Mouse (Mus musculus) intestine, embryonic 14.5 days (tissue): ENCODE measurements around the gene Fstl3. TPM values are rescaled to one million over a fixed set of nuclear protein-coding genes. Genes with fewer than 3 reads are reported as not detected.
"Not testable (repeated sequence)": the region's sequence is repeated elsewhere in the genome, so short reads cannot be mapped to it uniquely, and the experiment has no call there.

Experiments
- ATAC-seq: fragments of 200-750 bp; cut with Nextera tagmentation; replicated peaks from 2 replicates; pipeline ENCODE4 v1.8.0; 2017; ENCODE audit warnings: low read depth, moderate number of reproducible peaks, moderate TSS enrichment, moderate library complexity; ENCODE audit not compliant: low FRiP score, low TSS enrichment
- DNase-seq: peaks from one replicate; pipeline ENCODE4 v3.0.0-alpha.2; 2018; ENCODE audit warnings: low spot score
- H3K27ac ChIP-seq: fragments of 300-500 bp; sonication (generic); 2 replicates; pipeline ENCODE4 v1.5.1; 2014; ENCODE audit warnings: low read depth, mild to moderate bottlenecking, control low read depth
- H3K27me3 ChIP-seq: fragments of 300-500 bp; sonication (generic); replicated peaks from 2 replicates; pipeline ENCODE4 v1.6.1; 2014; ENCODE audit warnings: low read length, control low read depth; ENCODE audit not compliant: control insufficient read depth, insufficient read depth
- H3K36me3 ChIP-seq: fragments of 300-500 bp; sonication (generic); 2 replicates; pipeline ENCODE4 v1.6.1; 2014; ENCODE audit warnings: low read length, control low read depth; ENCODE audit not compliant: control insufficient read depth, insufficient read depth
- H3K4me1 ChIP-seq: fragments of 300-500 bp; sonication (generic); replicated peaks from 2 replicates; pipeline ENCODE4 v1.6.1; 2014; ENCODE audit warnings: low read length, control low read depth, mixed read lengths; ENCODE audit not compliant: control insufficient read depth, insufficient read depth
- H3K4me2 ChIP-seq: fragments of 300-500 bp; sonication (generic); 2 replicates; pipeline ENCODE4 v1.6.1; 2014; ENCODE audit warnings: low read length
- H3K4me3 ChIP-seq: fragments of 300-500 bp; sonication (generic); 2 replicates; pipeline ENCODE4 v1.5.1; 2014; ENCODE audit warnings: low read depth, low read length, control low read depth, mixed read lengths
- H3K9ac ChIP-seq: fragments of 300-500 bp; sonication (generic); 2 replicates; pipeline ENCODE4 v1.6.1; 2014; ENCODE audit warnings: mild to moderate bottlenecking, low read length
- H3K9me3 ChIP-seq: fragments of 300-500 bp; sonication (generic); 2 replicates; pipeline ENCODE4 v1.6.1; 2016; ENCODE audit warnings: low read length, control low read depth; ENCODE audit not compliant: control insufficient read depth
- WGBS: fragments of 180-500 bp; shearing (Covaris S2); extraction: QIAGEN DNeasy Blood & Tissue Kit; methylation state at CpG from one replicate; pipeline ENCODE4 v1.1.7; 2014; 5-methylcytosine and 5-hydroxymethylcytosine counted together
- polyA plus RNA-seq: library from polyadenylated mRNA; unstranded; fragments of >200 nt; fragmentation: Nextera tagmentation; extraction: Ambion mirVana; gene quantifications from 2 replicates; pipeline ENCODE4 v1.2.1, GENCODE M21; 2014

The Fstl3 gene
- polyA plus RNA-seq, 1 experiment from 2014 or later = 11.1 TPM

- Histone ChIP-seq H3K4me3 (peak within 1 kb of the TSS; percentile 23; the same call in 1 of the 2 replicates), H3K4me2 (peak within 1 kb of the TSS; percentile 55), H3K27ac (no peak within 1 kb of the TSS), H3K9ac (no peak within 1 kb of the TSS), H3K4me1 (peaks cover 6% of the 10 kb centered on the region; the same call in 1 of the 2 replicates), H3K27me3 (no peaks in the 10 kb centered on the region), H3K36me3 (peaks cover 35% of the 10 kb centered on the region), H3K9me3 (no peaks in the 10 kb centered on the region)
- ATAC-seq (peak; percentile 75), DNase-seq (peak; percentile 70)
- WGBS = under 1% methylated on average over 36 of the region's 36 CpGs
Observed at GRCm38 (mm10) chr10:79754856-79755516, 22.1 kb upstream of the Fstl3 start, which contains the start of gene Fgf22. Gene Fgf22, plus strand, starts transcription at chr10:79755076.

- DNase-seq = no peak
- Histone ChIP-seq H3K4me1 (peaks cover 6% of the 10 kb centered on the region; the same call in 1 of the 2 replicates), H3K4me2 (no peak overlapping the region), H3K27me3 (no peaks in the 10 kb centered on the region), H3K36me3 (peaks cover 42% of the 10 kb centered on the region), H3K9ac (no peak overlapping the region), H3K27ac (no peak overlapping the region), H3K4me3 (no peak overlapping the region), H3K9me3 (no peaks in the 10 kb centered on the region)
- 89% methylated on average over 3 of the region's 3 CpGs for WGBS
- ATAC-seq = no peak
Observed at GRCm38 (mm10) chr10:79755854-79756253, 21.2 kb upstream of the Fstl3 start.

GRCm38 (mm10) chr10:79756660-79757059 lies 20.4 kb upstream of the Fstl3 start:
- DNase-seq (no peak), ATAC-seq (no peak)
- Histone ChIP-seq H3K4me3 (no peak overlapping the region), H3K36me3 (peaks cover 50% of the 10 kb centered on the region), H3K4me2 (no peak overlapping the region), H3K27me3 (no peaks in the 10 kb centered on the region), H3K27ac (no peak overlapping the region), H3K9ac (no peak overlapping the region), H3K4me1 (peaks cover 6% of the 10 kb centered on the region; the same call in 1 of the 2 replicates), H3K9me3 (no peaks in the 10 kb centered on the region)
- WGBS = 87% methylated on average over 24 of the region's 24 CpGs

GRCm38 (mm10) chr10:79759675-79760074 lies 17.4 kb upstream of the Fstl3 start:
- peaks cover 59% of the 10 kb centered on the region for H3K36me3 ChIP-seq
- not testable (repeated sequence) for H3K27me3 ChIP-seq, H3K4me1 ChIP-seq, H3K4me2 ChIP-seq, DNase-seq, H3K9ac ChIP-seq, H3K4me3 ChIP-seq, H3K27ac ChIP-seq, ATAC-seq, H3K9me3 ChIP-seq
- WGBS = 91% methylated on average over 1 of the region's 1 CpGs

GRCm38 (mm10) chr10:79760603-79761143 lies 16.4 kb upstream of the Fstl3 start:
- ATAC-seq (no peak), DNase-seq (no peak)
- Histone ChIP-seq H3K27me3 (no peaks in the 10 kb centered on the region), H3K36me3 (peaks cover 59% of the 10 kb centered on the region), H3K4me1 (peaks cover 11% of the 10 kb centered on the region), H3K27ac (no peak overlapping the region), H3K9me3 (no peaks in the 10 kb centered on the region), H3K4me3 (no peak overlapping the region), H3K9ac (no peak overlapping the region), H3K4me2 (no peak overlapping the region)
- 89% methylated on average over 11 of the region's 11 CpGs for WGBS

GRCm38 (mm10) chr10:79762875-79763274 lies 14.2 kb upstream of the Fstl3 start:
- Histone ChIP-seq H3K27ac (no peak overlapping the region), H3K36me3 (peaks cover 41% of the 10 kb centered on the region), H3K9me3 (no peaks in the 10 kb centered on the region), H3K4me2 (no peak overlapping the region), H3K9ac (no peak overlapping the region), H3K27me3 (no peaks in the 10 kb centered on the region), H3K4me1 (peaks cover 16% of the 10 kb centered on the region), H3K4me3 (no peak overlapping the region)
- DNase-seq (no peak), ATAC-seq (no peak)
- 91% methylated on average over 3 of the region's 3 CpGs for WGBS

- Histone ChIP-seq H3K27me3 (no peaks in the 10 kb centered on the region), H3K4me3 (no peak overlapping the region), H3K27ac (no peak overlapping the region), H3K4me1 (peaks cover 23% of the 10 kb centered on the region), H3K36me3 (peaks cover 27% of the 10 kb centered on the region), H3K9me3 (no peaks in the 10 kb centered on the region), H3K4me2 (no peak overlapping the region), H3K9ac (no peak overlapping the region)
- ATAC-seq (no peak), DNase-seq (no peak)
- 84% methylated on average over 7 of the region's 7 CpGs for WGBS
Observed at GRCm38 (mm10) chr10:79764234-79764633, 12.8 kb upstream of the Fstl3 start.

- H3K4me3 ChIP-seq = peak overlapping the region; percentile 68
- 69% methylated on average over 2 of the region's 2 CpGs for WGBS
- H3K9ac ChIP-seq = peak overlapping the region; percentile 87
- no peak overlapping the region for H3K27ac ChIP-seq
- peaks cover 23% of the 10 kb centered on the region for H3K4me1 ChIP-seq
- peak overlapping the region; percentile 93 for H3K4me2 ChIP-seq
- ATAC-seq = no peak
- H3K36me3 ChIP-seq = peaks cover 23% of the 10 kb centered on the region
- no peak for DNase-seq
- H3K27me3 ChIP-seq = no peaks in the 10 kb centered on the region
- no peaks in the 10 kb centered on the region for H3K9me3 ChIP-seq
Observed at GRCm38 (mm10) chr10:79765228-79765745, 11.8 kb upstream of the Fstl3 start.
